Mouse (Mus musculus): ENCODE results near the gene Tipin. TPM values are rescaled to one million over a fixed set of nuclear protein-coding genes. Genes with fewer than 3 reads are reported as not detected.
"Not testable (repeated sequence)": the region's sequence is repeated elsewhere in the genome, so short reads cannot be mapped to it uniquely, and the experiment has no call there.

The Tipin gene
- total RNA-seq, 2 experiments from 2014 or later: 7.9 to 10.3 TPM

DNA sequence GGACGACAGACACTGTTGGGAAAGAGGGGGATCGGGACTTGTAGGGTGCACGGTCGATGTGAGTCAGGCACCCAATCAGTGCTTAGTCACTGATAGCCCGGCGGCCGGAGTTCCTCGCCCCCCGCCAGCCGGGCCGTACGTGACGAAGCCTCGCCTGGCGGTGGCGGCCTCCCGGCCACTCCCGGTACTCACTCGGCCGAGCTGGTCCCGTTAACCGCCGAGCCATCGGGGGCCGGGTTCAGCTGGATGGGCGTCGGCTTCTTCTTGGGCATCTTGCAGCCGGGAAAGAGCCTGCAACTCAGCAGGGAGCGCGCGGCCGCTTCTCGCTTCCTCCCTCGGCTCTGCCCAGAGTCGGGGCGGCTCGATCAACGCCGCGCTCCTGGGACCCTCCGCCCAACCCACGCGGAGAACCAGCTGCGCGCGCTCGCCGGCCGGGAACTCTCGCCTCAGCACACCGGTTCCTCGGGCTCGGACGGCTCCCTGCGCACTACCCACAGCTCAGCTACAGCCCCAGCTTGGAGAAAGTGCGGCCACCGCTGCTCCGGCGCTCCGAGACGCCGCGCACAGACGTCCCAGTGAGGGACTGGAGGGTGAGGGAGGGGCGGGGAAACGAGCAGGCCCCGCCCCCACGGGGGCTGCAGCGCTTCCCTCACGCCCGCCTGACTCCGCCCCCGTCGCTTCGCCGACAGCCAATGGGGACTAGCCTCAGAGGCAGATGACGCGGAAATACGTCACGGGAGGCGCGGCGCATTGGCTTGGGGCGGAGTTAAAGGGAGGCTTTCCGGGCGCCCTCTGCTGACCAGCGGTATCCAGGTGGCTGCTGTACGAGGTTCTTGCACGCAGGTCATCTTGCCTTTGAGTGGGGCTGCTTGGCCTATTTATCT is 28.1 kb upstream of the Tipin start, which contains the start of gene Map2k1:
Gene Map2k1, minus strand, starts transcription at position 611 of the 884 bp plus-strand sequence.
- DNase-seq: peak; percentile 100
- intact Hi-C loops (cut with DNase I): loop anchor here (1.0 to 2.0 kb wide), 2 partner anchors 80 to 133 kb away; partner anchors contain the start of genes Rpl4 and Zwilch
- H3K27ac ChIP-seq: peak within 1 kb of the TSS; percentile 97
- peak within 1 kb of the TSS; percentile 99 for H3K4me3 ChIP-seq
- TF ChIP-seq CTCF (IDR thresholded peaks at IDR 0.05): peak; percentile 86

DNA sequence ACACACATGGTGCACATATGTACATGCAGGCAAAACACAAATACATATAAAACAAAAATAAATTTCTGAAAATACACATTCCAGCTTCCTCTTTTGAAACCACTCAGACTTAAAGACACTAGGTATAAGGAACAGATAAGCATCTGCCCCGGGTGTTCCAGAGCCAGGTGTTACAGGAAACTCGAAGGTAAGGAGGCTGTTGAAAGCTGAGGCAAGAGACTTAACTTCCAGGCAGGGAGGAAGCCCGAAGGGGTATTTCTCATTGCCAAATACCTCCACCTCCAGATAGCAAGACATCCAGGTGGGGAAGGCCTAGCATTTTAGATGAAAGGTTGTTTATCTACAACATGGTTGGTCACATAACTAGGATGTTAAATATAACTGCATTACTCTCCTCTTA is 26.0 kb upstream of the Tipin start:
- intact Hi-C loops (cut with DNase I): no loop called here

DNA sequence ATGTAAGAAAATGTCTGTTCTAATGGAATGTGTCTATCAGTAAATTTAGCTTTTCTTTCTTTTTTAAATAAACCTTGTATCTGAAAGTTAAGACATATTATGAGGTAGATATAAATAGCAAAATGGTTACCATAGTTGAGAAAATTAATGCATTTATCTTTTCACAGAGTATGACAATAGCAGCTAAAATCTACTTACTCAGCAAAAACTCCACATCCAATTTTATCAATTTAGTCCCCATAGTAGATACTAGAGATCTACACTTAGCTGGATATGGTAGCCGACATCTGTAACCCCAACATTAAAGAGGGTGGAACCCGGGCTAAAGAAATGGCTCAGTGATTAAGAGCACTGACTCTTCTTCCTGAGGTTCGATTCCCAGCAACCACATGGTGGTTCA is 25.2 kb upstream of the Tipin start:
- intact Hi-C loops (cut with DNase I): no loop called here
- no peak for DNase-seq
- TF ChIP-seq CTCF (IDR thresholded peaks at IDR 0.05): no peak

More for the DNA sequence above, 26.0 kb upstream of the Tipin start:
- no peak overlapping the region for H3K27ac ChIP-seq
- no peak overlapping the region for H3K4me3 ChIP-seq
- TF ChIP-seq CTCF (IDR thresholded peaks at IDR 0.05): no peak
- DNase-seq: no peak

DNA sequence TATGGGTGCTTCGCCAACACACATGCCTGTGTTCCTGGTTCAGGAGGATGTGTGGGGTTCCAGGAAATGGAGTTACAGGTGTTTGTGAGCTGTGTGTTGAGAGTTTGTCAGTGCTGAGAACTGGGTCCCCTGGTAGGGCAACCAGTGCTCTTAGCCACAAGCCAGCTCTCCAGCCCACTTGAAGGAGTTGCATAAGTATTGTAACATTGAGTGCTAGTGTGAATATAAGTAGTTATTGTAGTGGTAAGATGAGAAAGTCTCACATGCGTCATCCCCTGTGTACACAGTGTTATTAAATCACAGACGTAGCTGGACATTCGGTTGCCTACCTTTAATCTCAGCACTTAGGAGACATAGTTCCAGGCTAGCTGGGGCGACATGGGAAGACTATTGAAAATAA is 21.5 kb upstream of the Tipin start:
- no peak overlapping the region for H3K4me3 ChIP-seq
- intact Hi-C loops (cut with DNase I): no loop called here
- H3K27ac ChIP-seq: no peak overlapping the region
- no peak for DNase-seq
- no peak for TF ChIP-seq CTCF (IDR thresholded peaks at IDR 0.05)

More for the DNA sequence above, 25.2 kb upstream of the Tipin start:
- H3K27ac ChIP-seq: no peak overlapping the region
- no peak overlapping the region for H3K4me3 ChIP-seq

DNA sequence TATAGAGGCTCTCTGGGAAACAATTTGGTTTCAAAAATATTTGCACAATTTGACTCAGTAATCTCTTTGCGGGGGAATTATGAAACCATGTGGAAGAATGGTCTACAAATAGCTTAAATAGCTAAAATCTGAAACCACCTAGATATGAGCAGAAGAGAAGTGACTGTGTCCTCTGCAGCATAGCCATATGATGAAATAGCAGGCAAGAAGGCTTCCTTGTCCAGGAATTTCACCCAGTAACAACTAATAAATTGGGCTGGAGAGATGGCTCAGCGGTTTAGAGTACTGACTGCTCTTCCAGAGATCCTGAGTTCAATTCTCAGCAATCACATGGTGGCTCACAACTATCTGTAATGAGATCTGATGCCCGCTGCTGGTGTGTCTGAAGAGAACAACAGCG is 20.4 kb upstream of the Tipin start:
- Histone ChIP-seq H3K4me3 (no peak overlapping the region), H3K27ac (no peak overlapping the region)
- intact Hi-C loops (cut with DNase I): no loop called here
- DNase-seq: no peak
- TF ChIP-seq CTCF (IDR thresholded peaks at IDR 0.05): no peak

DNA sequence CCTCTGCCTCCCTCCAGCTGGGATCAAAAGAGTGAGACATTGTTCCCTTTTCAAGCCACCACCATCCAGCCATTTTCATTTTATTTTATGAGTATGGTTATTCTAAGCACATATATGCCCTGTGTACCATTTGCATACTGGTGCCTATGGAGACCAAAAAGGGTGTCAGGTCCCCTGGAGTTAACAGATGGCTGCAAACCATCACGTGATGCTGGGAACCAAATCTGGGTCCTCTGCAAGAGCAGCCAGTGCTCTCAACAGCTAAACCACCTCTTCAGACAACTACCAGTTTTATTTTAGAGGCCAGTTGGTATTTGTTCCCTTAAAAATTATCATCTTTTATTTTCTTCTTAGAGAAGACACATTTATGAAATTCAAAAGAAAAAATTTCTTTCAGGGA is 16.6 kb upstream of the Tipin start:
- intact Hi-C loops (cut with DNase I): no loop called here
- Histone ChIP-seq H3K27ac (no peak overlapping the region), H3K4me3 (no peak overlapping the region)
- no peak for TF ChIP-seq CTCF (IDR thresholded peaks at IDR 0.05)
- no peak for DNase-seq

DNA sequence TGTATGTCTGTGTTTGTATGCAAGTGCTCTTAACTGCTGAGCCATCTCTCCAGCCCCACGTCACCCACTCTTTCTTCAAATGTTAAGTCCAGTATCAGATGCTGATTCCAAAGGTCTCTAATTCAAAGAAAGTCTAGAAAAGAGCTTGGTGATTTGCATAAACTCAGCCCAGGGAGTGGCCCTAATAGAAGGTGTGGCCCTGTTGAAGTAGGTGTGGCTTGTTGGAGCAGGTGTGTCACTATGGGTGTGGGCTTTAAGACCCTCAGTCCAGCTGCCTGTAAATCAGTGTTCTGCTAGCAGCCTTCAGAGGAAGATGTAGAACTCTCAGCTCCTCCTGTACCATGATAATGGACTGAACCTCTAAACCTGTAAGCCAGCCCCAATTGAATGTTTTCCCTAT is 14.2 kb upstream of the Tipin start:
- H3K4me3 ChIP-seq: no peak overlapping the region
- no peak overlapping the region for H3K27ac ChIP-seq
- intact Hi-C loops (cut with DNase I): no loop called here
- no peak for TF ChIP-seq CTCF (IDR thresholded peaks at IDR 0.05)
- no peak for DNase-seq

DNA sequence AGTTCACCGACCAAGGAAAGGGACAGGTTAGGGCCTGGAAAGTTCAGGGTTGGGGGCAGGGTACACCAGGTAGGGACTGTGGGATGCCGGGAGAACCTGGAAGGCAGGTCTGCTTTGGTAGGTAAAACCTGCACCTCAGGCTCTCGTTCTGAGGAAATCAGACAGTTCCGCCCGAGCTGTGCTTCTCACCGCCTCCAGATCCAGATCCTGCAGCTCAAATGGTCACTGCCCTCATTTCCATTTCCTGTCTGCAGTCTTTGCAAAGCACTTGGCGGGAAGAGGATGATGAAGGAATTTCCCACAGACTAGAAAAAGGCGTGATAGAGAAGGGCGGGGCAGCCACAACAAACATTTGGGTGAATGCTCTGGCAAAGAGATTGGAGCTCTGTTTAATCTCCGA is 13.2 kb upstream of the Tipin start:
- no peak for TF ChIP-seq CTCF (IDR thresholded peaks at IDR 0.05)
- intact Hi-C loops (cut with DNase I): no loop called here
- Histone ChIP-seq H3K27ac (no peak overlapping the region), H3K4me3 (no peak overlapping the region)
- DNase-seq: no peak

DNA sequence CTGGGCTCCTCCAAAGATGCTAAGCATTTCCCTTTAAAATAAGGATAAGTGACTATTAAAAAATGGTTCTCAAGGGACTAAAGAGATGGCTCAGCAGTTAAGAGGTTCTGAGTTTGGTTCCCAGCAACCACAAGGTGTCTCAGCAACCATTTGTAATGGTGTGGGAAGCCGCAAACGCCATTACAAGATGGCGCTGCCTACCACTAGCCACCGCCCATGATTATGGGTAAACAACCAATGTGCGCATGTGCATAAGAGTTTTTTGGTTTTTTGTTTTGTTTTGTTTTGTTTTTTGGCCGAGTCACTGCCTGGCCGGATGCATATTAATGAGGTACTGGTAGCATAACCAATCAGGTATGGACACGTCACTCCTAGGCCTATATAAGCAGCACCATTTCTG is 12.5 kb upstream of the Tipin start:
- intact Hi-C loops (cut with DNase I); H3K4me3 ChIP-seq; DNase-seq; H3K27ac ChIP-seq: not testable (repeated sequence)

DNA sequence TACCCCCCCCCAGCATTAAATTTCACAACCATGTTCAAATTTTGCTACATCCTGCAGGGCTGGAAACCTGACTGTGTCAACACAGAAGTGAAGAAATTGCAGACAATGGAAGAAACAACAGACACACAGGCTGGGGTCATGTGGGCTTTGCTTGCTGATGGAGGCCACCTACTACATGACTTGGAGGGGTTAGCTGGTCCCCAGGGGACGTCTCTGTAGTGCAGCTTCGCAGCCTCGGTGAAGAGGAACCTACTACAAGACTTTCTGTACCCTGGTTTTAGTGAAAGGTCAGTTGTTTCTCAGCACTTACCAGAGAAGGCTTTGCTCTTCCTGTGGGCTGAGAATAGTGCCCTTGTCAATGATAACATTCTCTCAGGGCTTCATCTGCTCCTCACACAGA is 10.1 kb upstream of the Tipin start:
- intact Hi-C loops (cut with DNase I): loop anchor here (5.0 kb wide), 2 partner anchors 94 to 134 kb away; partner anchors contain the start of gene Snapc5
- Histone ChIP-seq H3K27ac (no peak overlapping the region), H3K4me3 (no peak overlapping the region)
- TF ChIP-seq CTCF (IDR thresholded peaks at IDR 0.05): no peak
- DNase-seq: no peak

DNA sequence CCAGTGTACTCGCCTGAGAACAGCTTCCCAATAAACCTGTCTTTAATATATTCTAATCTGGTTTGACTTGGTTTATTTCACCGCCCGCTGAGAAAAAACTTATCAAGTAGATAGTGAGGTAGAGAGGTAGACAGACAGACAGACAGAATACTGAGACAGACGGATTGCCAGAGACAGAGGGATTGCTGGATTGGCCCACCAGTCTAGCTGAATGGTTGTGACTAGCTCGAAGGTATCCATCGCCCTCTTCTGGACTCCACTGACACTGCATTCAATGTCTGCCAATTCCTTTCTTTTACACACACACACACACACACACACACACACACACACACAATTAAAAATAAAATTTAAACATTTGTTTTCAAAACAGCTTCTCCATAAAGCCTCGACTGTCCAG is 8.8 kb upstream of the Tipin start:
- peak; percentile 62 for TF ChIP-seq CTCF (IDR thresholded peaks at IDR 0.05)
- Histone ChIP-seq H3K27ac (no peak overlapping the region), H3K4me3 (no peak overlapping the region)
- DNase-seq: peak; percentile 60
- intact Hi-C loops (cut with DNase I): loop anchor here (5.0 kb wide), 2 partner anchors 95 to 135 kb away; partner anchors contain the start of gene Snapc5

DNA sequence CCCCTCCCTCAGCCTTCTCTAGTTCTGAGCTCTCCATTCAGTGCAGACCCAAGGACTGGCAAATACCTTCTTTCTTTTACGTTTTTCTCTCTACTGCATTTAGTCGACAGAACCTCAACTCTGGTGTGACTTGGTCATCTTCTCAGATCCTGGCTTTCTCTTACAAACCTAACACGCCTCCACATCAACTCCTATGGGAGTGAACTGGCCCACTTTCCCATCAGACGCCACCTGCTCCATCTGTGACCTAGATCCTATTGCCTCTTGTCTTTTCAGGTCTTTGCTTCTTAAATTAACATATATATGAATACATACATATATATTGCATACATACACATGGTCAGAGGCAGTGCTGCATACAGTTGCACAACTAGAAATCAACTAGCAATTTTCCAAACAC is 7.6 kb upstream of the Tipin start:
- no peak for DNase-seq
- no peak for TF ChIP-seq CTCF (IDR thresholded peaks at IDR 0.05)
- Histone ChIP-seq H3K27ac (no peak overlapping the region), H3K4me3 (no peak overlapping the region)
- intact Hi-C loops (cut with DNase I): loop anchor here (5.0 kb wide), 2 partner anchors 96 to 136 kb away; partner anchors contain the start of gene Snapc5

DNA sequence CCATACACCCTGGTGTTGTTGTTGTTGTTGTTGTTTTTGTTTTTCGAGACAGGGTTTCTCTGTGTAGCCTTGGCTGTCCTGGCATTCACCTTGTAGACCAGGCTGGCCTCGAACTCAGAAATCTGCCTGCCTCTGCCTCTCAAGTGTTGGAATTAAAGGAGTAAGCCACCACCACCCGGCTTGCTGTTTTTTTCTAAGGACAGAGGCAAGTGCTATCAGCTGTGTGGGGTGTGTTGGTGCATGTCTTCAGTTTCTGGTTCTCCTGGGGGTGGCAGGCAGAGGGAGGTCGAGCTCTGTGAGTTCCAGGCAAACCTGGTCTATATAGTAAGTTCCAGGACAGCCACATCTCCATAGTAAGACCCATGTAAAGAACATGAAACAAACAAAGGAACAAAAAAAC is 7.1 kb upstream of the Tipin start:
- no peak for DNase-seq
- intact Hi-C loops (cut with DNase I): loop anchor here (5.0 kb wide), 2 partner anchors 97 to 137 kb away; partner anchors contain the start of gene Snapc5
- no peak overlapping the region for H3K27ac ChIP-seq
- no peak for TF ChIP-seq CTCF (IDR thresholded peaks at IDR 0.05)
- H3K4me3 ChIP-seq: no peak overlapping the region
